In the genomic region with DNA sequence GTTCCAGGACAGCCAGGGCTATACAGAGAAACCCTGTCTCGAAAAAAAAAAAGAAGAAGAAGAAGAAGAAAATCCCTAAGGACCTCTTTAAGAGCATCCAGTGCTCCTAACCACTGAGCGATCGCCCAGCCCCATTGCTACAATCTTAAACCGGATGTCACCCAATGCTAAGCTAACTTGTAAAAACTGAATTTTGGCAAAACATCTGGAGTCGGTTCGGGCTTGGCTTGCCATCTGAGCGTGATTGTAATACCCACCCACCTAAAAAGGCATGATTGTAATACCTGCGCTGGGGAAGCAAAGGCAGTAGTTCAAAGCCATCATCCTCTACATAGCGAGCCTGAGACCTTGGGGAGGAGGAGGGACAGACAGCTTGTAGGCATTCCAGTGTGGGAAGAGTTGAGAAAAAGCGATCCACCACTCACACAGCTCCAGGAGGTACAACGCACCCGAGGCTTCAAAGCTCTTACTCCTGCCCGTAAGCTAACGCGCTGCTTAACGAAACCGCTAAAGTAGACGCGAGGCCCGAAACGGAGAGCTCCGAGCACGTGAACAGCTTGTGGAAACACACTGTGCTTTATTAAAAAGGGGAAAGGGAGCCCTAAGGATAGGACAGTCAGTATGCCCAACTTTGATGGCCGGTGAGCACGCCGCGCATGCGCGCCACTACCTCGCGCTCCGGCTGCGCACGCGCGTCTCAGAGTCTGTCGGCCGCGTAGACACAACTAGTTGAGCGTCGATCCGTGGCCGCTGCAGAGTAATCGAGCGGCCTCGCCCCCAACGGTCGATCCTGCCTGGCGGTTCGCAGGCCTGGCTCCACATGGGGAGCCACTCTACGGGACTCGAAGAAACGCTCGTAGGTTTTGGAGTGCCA, we compare ENCODE assay signal across 8 mouse cellular contexts. TPM values are rescaled to one million over a fixed set of nuclear protein-coding genes. Genes with fewer than 3 reads are reported as not detected.
A peak's percentile ranks its signal among the peaks of the same experiment; 100 is the strongest.
DNase-seq lines count a peak whose midpoint lies in the region; ATAC-seq and TF ChIP-seq lines count a peak whose summit lies in the region.

A gene (plus strand): TSS at position 705 of the 874 bp plus-strand sequence.

- DNase-seq in 3T3-L1 (ENCODE audit: low read depth, low spot score), result peak; percentile 95
- peak; percentile 66 to 80 for DNase-seq in adrenal gland, postnatal 4 days (ENCODE audit: low spot score in 2 of 2)
- DNase-seq in embryonic facial prominence, embryonic 14.5 days (ENCODE audit: low spot score), result peak; percentile 97
- DNase-seq in heart, adult 8-10 months (ENCODE audit: low spot score), result peak; percentile 88
- peak; percentile 93 for DNase-seq in kidney, adult 9 months
- DNase-seq in limb, embryonic 14.5 days (ENCODE audit: low spot score), result peak; percentile 97
- DNase-seq in midbrain, postnatal 0 days (ENCODE audit: low spot score), result peak; percentile 97
- DNase-seq in spleen, postnatal 14 days (ENCODE audit: low spot score in 2 of 2), result peak; percentile 82 to 88

- peak within 1 kb of the TSS; percentile 63 for H3K4me3 ChIP-seq in embryonic facial prominence, embryonic 14.5 days (ENCODE audit: low read depth, low read length)
- H3K4me3 ChIP-seq in limb, embryonic 14.5 days (replicated peaks; ENCODE audit: low read length), result peak within 1 kb of the TSS; percentile 60
- H3K4me3 ChIP-seq in midbrain, postnatal 0 days (ENCODE audit: low read depth, low read length), result peak within 1 kb of the TSS; percentile 56

- peak within 1 kb of the TSS; percentile 67 for H3K9ac ChIP-seq in embryonic facial prominence, embryonic 14.5 days (ENCODE audit: low read depth, low read length)
- peak within 1 kb of the TSS; percentile 67 for H3K9ac ChIP-seq in limb, embryonic 14.5 days (ENCODE audit: low read depth, low read length, severe bottlenecking)
- peak within 1 kb of the TSS; percentile 80 for H3K9ac ChIP-seq in midbrain, postnatal 0 days (replicated peaks; ENCODE audit: low read length, poor library complexity, severe bottlenecking)

- no peaks in the 10 kb centered on the region for H3K27me3 ChIP-seq in embryonic facial prominence, embryonic 14.5 days (replicated peaks; ENCODE audit: control insufficient read depth, insufficient read depth, low read length)
- H3K27me3 ChIP-seq in limb, embryonic 14.5 days (ENCODE audit: control insufficient read depth, insufficient read depth, low read length), result no peaks in the 10 kb centered on the region
- no peaks in the 10 kb centered on the region for H3K27me3 ChIP-seq in midbrain, postnatal 0 days (ENCODE audit: insufficient read depth, low read length)

- peak; percentile 94 for ATAC-seq in embryonic facial prominence, embryonic 14.5 days (ENCODE audit: low read depth)
- ATAC-seq in limb, embryonic 14.5 days (ENCODE audit: low FRiP score, low read depth), result peak; percentile 91
- peak; percentile 89 for ATAC-seq in midbrain, postnatal 0 days (ENCODE audit: low FRiP score)

- H3K4me2 ChIP-seq in embryonic facial prominence, embryonic 14.5 days (ENCODE audit: low read depth, low read length), result peak within 1 kb of the TSS; percentile 90
- peak within 1 kb of the TSS; percentile 74 for H3K4me2 ChIP-seq in limb, embryonic 14.5 days (replicated peaks; ENCODE audit: low read depth, low read length, severe bottlenecking)
- peak within 1 kb of the TSS; percentile 79 for H3K4me2 ChIP-seq in midbrain, postnatal 0 days (ENCODE audit: low read depth, low read length, poor library complexity, severe bottlenecking)

- peak within 1 kb of the TSS; percentile 91 for H3K27ac ChIP-seq in embryonic facial prominence, embryonic 14.5 days (replicated peaks; ENCODE audit: low read depth, low read length)
- peak within 1 kb of the TSS; percentile 75 for H3K27ac ChIP-seq in limb, embryonic 14.5 days (replicated peaks; ENCODE audit: low read depth, low read length)
- H3K27ac ChIP-seq in midbrain, postnatal 0 days (ENCODE audit: low read depth, low read length), result peak within 1 kb of the TSS; percentile 75

- peak; percentile 46; the same call in 1 of the 2 replicates for TF ChIP-seq POLR2A in limb, embryonic 14.5 days (IDR thresholded peaks at IDR 0.05; ENCODE audit: borderline replicate concordance, extremely low read depth, insufficient read depth, insufficient read length)

- H3K4me1 ChIP-seq in embryonic facial prominence, embryonic 14.5 days (ENCODE audit: control insufficient read depth, insufficient read depth, low read length), result peaks cover 13% of the 10 kb centered on the region
- H3K4me1 ChIP-seq in limb, embryonic 14.5 days (ENCODE audit: control insufficient read depth, insufficient read depth, low read length), result peaks cover 18% of the 10 kb centered on the region
- H3K4me1 ChIP-seq in midbrain, postnatal 0 days (ENCODE audit: insufficient read depth, low read length), result peaks cover 6% of the 10 kb centered on the region; the same call in 1 of the 2 replicates

- no peaks in the 10 kb centered on the region for H3K9me3 ChIP-seq in embryonic facial prominence, embryonic 14.5 days (ENCODE audit: control insufficient read depth, low read length)
- no peaks in the 10 kb centered on the region for H3K9me3 ChIP-seq in limb, embryonic 14.5 days (ENCODE audit: control insufficient read depth, low read length)
- H3K9me3 ChIP-seq in midbrain, postnatal 0 days (ENCODE audit: low read length), result no peaks in the 10 kb centered on the region

- no peak for TF ChIP-seq CTCF in midbrain, postnatal 0 days (IDR thresholded peaks at IDR 0.05)

- 1% methylated on average over 49 of the region's 54 CpGs for WGBS in embryonic facial prominence, embryonic 14.5 days
- WGBS in limb, embryonic 14.5 days, result 1% methylated on average over 54 of the region's 54 CpGs
- under 1% methylated on average over 53 of the region's 54 CpGs for WGBS in midbrain, postnatal 0 days

- peaks cover 43% of the 10 kb centered on the region for H3K36me3 ChIP-seq in embryonic facial prominence, embryonic 14.5 days (ENCODE audit: control insufficient read depth, insufficient read depth, low read length)
- peaks cover 36% of the 10 kb centered on the region for H3K36me3 ChIP-seq in limb, embryonic 14.5 days (ENCODE audit: control insufficient read depth, insufficient read depth, low read length)
- peaks cover 33% of the 10 kb centered on the region for H3K36me3 ChIP-seq in midbrain, postnatal 0 days (ENCODE audit: insufficient read depth, low read length)

RNA-seq across cellular contexts. Expression of the gene that starts here (rescaled TPM):
- 10 to 100 TPM; 36.7 to 40.4 TPM for total RNA-seq in adrenal gland, postnatal 4 days (2021)
- polyA plus RNA-seq in embryonic facial prominence, embryonic 14.5 days (2014; fragmentation: Nextera tagmentation; extraction: Ambion mirVana), result 20.2 and 26.5 TPM in 2 replicates
- total RNA-seq in heart, adult 8-10 months (2022), result 10 to 100 TPM; 12.5 to 15.0 (median 14.0) TPM
- polyA plus RNA-seq in limb, embryonic 14.5 days (2012; rRNA removed), result 36.4 and 45.8 TPM in 2 replicates
- 21.7 and 22.9 TPM in 2 replicates for polyA plus RNA-seq in limb, embryonic 14.5 days (2014; fragmentation: Nextera tagmentation; extraction: Ambion mirVana)
- total RNA-seq in midbrain, postnatal 0 days (2014; rRNA removed), result 48.6 and 48.9 TPM in 2 replicates
- 21.5 and 23.5 TPM in 2 replicates for polyA plus RNA-seq in midbrain, postnatal 0 days (2015; fragmentation: Nextera tagmentation; extraction: Ambion mirVana)

Comparison
In these comparisons a context has a peak if more than half of its experiments do, and no peak if none do; other contexts are left out.
1. Peak in every context shown above with its lines: DNase-seq, ATAC-seq, H3K4me3 ChIP-seq and H3K27ac ChIP-seq.